Mouse (Mus musculus) kidney, adult 9 months (tissue): ENCODE data around the gene Smyd3.

Source experiments
- DNase-seq: peaks from one replicate; pipeline ENCODE4 v3.0.0; 2022

The Smyd3 gene

DNA sequence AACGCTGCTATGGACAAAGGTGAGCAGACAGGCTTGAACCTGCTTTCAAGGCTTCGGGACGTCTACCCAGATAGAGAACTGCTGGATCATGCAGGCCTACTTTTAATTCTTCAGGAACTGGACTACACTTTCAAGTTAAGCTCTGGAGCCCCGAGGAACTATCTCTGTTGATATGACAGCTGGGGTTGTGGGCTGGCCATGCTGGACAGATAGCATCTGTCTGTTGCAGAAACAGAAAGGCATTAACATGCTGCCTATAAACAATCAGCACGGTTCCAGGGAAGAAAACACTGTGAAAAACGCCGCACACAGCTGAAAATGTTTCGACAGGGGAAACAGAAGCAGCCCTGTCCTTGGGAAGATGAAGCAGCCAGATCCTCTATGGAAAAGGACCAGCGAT is 365.5 kb downstream of the Smyd3 start:
- no peak for DNase-seq

GRCm38 (mm10) chr1:179151275-179151674 is 366.6 kb downstream of the Smyd3 start:
- DNase-seq: no peak

DNA sequence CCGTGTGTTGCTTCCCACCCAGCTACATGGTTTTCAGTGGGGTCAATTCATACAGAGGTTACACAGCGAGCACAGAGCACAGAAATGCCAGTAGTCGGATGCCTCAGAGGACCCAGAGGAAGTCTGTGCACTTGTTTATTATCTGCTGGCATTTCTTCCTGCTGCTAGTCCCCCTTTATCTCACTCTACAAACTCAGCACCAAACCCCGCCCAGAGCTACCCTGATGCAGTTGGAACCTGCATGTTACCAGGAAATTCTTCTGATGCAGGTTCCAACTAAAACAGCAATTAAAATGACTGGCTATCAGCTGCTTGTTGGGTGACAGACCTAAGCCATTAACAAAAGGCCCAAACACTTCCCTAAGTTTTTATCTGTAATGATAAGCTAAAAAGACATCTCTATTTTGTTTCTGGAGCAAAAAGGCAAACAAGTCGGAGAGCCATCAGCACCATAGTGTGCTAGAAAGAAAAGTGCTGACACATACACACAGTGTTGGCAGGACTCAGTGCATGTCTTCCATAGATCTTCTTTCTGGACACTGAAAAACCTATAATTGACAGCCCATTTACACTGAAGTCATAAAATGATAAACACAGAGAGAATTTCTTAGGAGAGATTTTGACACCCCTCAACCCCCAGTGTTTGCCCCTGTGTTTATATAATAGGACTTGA is 368.2 kb downstream of the Smyd3 start:
- no peak for DNase-seq

DNA sequence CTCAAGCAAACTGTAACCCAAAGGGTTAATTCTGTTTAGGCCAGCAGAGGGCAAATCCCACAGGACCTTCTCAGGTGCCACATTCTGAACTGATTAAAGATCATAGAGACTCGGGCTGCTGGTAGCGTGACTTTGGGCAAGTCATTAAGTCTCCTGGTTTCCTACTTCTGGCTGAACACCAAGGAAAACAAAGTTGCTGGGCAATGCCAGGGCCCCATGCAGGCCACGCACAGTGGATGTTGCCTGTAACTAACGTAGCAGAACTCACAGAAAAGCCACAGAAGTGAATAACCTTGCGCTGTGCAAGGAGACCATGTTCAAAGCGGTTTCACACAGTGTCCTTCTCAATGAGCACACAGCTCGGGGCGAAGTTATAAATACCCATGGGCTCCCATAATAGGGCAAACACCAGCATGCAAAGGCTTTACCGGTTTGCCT is 371.1 kb downstream of the Smyd3 start:
- peak; percentile 71 for DNase-seq

GRCm38 (mm10) chr1:179143154-179143832 is 374.5 kb downstream of the Smyd3 start:
- no peak for DNase-seq

DNA sequence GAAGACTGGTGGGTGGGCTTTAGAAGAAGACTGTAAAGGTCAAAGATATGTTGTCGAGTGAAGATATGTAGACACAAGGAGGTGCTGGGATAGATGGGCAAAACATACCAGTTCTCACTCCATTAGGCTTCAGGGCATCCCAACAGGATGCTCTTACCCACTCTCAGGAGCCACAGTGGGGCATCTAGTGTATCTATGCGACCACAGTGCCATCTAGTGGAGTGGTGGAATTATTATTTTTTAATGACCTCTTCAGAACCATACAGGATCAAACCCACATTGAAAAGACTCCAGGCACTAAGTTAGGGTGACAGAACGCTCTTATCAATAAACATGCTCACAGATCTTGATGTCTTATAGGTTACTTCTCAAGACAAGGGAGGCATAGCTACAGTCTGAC is 375.7 kb downstream of the Smyd3 start:
- peak; percentile 66 for DNase-seq

DNA sequence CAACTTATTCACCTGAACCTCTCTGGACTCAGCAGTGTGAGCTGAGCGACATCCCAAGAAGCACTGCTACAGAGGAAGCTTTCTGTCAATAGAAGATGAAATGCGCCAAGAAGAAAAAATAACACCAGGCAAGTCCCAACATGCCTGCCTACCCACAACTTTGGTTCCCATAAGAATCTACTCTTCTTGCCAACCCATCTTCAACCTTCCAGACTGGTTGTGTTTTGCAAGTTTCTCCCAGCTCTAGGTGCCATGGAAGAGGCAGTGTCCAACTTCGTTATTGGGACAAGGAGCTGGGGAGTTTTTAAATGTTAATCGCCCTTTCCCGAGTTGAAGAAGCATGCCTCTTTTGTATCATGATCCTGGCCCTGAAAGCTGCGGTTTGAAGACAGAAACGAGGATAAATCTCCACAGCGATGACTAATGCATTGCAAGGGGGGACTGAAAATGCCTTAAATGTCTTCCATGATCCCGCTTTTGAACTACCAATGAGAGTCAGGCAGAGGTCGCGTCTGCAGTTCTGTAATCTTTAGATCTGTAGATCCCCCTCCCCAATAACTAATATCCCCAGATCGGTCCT is 376.7 kb downstream of the Smyd3 start:
- DNase-seq: no peak

GRCm38 (mm10) chr1:179137145-179137477 is 380.7 kb downstream of the Smyd3 start:
- DNase-seq: peak; percentile 14

- peak; percentile 66 for DNase-seq
Observed at GRCm38 (mm10) chr1:179136461-179137144, 381.2 kb downstream of the Smyd3 start.

- no peak for DNase-seq
Observed at GRCm38 (mm10) chr1:179129995-179130394, 387.8 kb downstream of the Smyd3 start.

DNA sequence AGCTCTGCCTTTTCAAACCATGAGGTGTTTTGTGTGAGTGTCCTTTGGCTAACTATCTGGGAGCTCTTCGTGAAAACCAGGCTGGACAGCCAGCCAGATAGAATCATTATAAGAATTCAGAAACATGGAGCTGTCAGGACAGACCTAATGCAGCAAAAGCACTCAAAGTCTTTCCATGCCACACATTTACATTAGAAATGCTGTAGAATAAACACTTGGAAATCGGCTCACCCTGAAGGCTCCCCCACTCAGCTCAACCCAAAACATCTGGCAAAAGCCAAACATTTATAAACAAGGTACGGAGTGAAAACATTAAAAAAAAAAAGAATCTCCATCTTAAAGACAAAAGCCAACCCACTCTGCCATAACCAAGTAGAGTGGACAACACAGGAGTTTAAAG is 391.6 kb downstream of the Smyd3 start:
- no peak for DNase-seq

DNA sequence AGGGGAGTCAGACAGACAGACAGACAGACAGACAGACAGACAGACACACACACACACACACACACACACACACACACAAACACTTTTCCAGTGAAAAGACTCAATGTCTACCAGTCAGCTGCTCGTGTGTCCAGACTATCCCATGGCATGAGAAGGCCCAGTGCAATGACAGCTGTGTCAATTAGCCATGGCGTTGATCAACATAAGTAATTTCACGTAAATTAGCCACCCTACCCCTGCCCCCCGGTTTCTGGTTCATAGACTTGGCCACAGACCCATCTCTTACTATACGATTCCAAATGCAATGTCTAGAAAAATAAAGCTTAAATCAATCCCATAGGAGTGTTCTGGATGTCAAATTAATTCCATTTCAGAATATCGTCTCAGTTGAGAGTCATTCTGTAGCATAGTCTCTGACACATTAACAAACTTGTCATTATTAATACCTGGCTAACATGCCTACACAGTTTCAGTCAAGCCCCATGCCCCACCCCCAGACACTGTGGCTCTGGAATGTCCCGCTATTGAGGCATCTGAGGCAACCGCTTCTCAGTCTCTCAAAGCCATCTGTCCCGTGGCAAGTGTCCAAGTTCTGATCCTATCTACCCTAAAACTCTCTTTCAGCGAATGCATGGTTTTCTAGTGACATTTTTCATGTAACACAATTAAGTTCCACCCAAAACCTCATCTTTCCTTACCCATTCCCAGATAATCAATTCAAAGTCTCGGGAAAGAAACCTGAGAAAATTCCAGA is 395.2 kb downstream of the Smyd3 start:
- DNase-seq: no peak

DNA sequence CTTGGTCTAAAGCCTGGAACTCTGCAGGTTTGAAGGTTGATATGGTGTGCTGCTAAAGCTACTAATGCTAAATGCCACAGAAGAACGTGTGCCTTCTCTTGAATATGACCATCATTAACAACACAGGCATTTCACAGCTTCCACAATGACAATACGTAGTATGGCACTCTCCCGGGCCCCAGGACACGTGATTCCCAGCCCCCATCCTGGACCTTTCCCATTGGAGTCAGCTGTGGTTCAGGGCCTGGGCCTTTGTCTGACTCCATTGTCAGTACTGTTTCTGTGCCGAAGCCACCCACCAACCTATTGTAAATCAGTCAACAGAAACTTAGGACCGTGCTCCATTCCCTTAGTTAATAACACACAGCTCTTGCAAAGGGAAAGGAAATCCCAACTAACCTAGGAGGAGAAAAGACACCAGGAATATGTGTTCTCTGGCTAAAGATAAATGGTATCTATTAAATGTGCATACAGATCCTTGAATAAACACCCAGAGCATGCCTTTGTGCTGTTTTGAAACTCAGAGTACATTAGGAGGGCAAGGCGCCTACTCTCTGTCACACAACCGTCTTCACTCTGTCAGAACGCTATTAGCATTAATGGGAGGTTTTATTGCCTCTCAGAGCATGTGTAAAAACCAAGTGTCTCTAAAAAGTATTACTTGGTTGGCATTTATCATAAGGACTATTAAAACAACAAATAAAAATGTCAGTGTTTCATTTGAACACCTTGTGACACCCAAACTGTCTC is 397.4 kb downstream of the Smyd3 start:
- no peak for DNase-seq

DNA sequence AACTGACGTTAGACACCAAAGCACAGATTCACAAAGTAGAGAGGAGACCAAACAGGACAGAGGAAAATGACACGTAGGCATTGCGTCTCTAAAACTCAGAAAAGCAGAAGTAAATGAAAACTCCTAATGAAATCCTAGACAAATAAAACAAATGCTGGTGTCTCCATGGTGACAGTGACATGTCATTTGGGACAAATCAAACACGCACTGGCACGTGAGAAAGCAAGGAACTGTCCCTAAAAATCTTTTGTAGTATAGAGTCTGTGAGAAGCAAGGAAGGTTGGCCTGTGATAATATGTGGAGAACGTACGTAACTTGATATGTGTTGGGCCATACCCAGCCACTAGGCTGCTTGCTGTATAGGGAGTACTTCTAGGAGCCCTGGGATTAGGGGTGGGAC is 399.2 kb downstream of the Smyd3 start:
- DNase-seq: no peak

DNA sequence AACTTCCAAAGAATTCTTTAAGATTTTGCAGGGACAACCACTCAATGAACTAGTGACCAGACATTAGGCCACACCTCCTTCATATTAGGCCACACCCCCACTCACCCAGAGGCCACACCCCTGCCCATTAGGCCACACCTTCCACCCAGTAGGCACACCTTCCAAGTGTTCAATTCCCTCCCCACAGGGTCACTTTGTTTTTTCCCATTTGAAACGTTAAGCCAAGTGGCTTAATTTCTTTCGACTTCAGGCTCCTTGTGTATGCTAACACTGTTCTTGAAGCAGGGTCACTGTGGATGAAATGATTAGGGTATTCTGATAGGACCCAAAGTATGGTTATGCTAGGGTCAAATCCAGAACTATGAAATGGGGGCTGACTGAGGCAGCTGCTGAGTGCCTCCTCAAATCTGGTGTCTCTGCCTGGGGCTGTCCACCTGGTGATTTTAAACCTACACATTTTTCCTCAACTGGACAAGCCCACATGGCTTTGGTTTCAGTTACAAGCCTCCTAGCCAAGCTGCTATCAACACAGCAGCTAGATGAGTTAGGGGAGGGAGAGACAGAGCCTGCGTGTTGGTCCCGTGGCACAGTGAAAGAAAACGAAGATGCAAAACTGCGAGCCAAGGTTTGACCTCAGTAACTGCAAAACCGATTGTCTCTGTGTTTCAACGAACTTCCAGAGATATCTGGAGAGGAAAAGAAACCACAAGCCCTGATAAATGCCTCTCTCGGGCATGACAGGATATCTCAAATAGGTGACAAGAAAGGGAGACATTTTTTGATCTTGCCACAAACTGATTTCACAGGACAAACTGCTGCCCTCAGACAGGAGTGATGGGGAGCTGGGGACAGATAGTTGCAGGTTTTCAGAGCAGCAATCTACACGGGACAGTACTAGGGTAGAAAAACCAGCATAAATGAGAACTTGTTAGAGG is 400.8 kb downstream of the Smyd3 start:
- DNase-seq: no peak

GRCm38 (mm10) chr1:179114833-179115495 is 402.9 kb downstream of the Smyd3 start:
- peak; percentile 21 for DNase-seq

DNA sequence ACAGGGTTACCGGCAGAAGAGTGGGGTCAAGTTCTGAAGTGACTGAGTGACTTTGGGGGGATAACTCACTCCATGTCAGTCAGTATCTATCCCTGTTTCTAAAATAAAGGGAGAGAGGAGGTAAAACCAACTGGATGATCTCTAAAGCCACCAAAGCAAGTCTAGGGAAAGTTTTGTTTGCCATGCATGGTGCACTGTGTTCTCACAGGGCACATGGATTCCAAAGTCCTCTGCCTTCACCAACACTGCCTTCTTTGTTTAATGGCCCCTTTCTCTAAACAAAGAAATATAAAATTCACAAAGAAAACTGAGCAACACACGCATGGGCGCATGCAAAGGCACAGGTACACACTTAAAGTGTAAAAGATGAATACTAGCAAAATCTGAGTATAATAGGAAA is 403.5 kb downstream of the Smyd3 start:
- no peak for DNase-seq

- DNase-seq: no peak
Observed at GRCm38 (mm10) chr1:179108759-179109158, 409.1 kb downstream of the Smyd3 start.

DNA sequence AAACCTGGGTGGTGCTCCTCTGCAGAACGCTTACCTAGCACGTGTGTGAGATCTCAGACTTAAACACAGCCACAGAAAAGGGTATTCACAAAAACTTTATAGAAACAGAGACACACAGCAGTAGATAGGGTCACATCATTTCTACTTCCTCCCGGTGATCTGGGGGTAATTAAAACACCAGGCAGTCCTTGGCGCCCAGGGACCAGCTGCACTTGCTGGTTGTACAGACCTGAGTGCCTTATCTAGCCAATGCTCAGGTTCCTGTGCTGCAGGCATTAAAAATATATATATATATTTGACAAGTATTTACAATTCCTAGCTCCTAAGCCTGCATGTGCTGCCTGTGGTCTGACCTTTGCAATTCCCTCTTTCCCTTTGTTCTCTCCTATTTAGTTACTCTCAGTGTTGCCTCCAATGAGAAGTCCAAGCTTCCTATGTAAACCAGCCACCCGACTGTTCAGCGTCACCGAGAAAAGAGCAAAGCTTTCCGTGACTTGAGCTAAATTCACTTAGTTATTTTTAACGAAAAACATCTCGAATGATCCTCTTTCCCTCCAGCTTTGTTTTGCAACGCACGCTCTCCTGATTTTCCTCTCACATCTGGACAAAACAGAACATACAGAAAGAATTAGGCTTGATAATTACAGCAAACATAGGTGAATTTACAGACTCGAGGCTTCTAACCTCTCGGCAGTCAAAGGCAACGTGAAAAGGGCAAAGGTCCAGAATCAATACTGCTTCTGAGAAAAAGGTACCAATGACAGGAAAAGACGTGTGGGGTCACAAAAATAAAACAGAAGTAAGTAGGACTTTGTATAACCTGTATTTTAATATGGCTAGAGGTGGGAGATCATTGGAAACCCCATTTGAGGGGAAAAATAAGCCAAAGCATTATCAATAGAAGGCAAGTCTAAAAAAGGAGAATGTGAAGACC is 409.8 kb downstream of the Smyd3 start:
- DNase-seq: no peak
